Mouse (Mus musculus): Measurements from ENCODE around the gene Map7d1.

DNA sequence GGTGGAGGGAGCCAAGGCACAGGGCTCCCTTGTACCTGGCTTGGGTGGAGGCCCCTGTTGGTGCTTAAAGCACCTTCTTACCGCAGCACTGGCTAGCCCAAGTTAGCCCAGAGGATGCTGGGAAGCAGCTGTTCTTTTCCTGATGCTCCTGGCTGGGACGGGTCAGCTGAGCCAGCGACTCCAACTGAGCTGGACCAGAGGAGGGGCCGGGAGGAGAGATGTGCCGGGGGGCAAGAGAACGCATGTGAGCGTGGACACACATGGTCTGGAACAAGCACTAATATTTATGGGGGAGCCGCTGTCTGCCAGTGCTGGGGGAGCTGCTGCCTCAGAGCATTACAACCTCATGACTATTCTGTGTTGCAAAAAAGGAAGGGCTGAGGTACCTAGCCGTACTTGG is 22.8 kb upstream of the Map7d1 start:
- no peak for TF ChIP-seq CTCF (IDR thresholded peaks at IDR 0.05; ENCODE audit: borderline replicate concordance, insufficient read depth, low read length)
- no peak for TF ChIP-seq POLR2A (IDR thresholded peaks at IDR 0.05; ENCODE audit: low read depth, low read length)
